Mouse (Mus musculus): Measurements from ENCODE around the gene Npw. TPM values are rescaled to one million over a fixed set of nuclear protein-coding genes. Genes with fewer than 3 reads are reported as not detected.

Gene Npw
- polyA plus RNA-seq, 1 experiment from 2014 or later: not detected

GRCm38 (mm10) chr17:24689251-24690081 lies 31.2 kb upstream of the Npw start, which contains the start of gene Syngr3:
Syngr3 (minus strand) TSS chr17:24689955.
- Histone ChIP-seq H3K9me3 (ENCODE audit: low read length) (no peaks in the 10 kb centered on the region), H3K9ac (replicated peaks) (no peak within 1 kb of the TSS), H3K4me2 (ENCODE audit: low read depth, low read length) (peak within 1 kb of the TSS; percentile 57), H3K27ac (ENCODE audit: low read depth) (no peak within 1 kb of the TSS), H3K27me3 (ENCODE audit: insufficient read depth, low read length) (peaks cover 41% of the 10 kb centered on the region), H3K4me3 (ENCODE audit: low read depth, low read length) (peak within 1 kb of the TSS; percentile 34), H3K4me1 (ENCODE audit: insufficient read depth) (peaks cover 18% of the 10 kb centered on the region), H3K36me3 (replicated peaks; ENCODE audit: insufficient read depth, low read length) (peaks cover 15% of the 10 kb centered on the region; the same call in 1 of the 2 replicates)
- WGBS (ENCODE audit: insufficient replicate concordance): 1% methylated on average over 47 of the region's 55 CpGs
- ATAC-seq (no peak), DNase-seq (no peak)
- TF ChIP-seq EP300 (IDR thresholded peaks at IDR 0.05; ENCODE audit: low read depth) (no peak), CTCF (IDR thresholded peaks at IDR 0.05; ENCODE audit: low read depth) (no peak)

- H3K4me3 ChIP-seq (ENCODE audit: low read depth, low read length): peak overlapping the region; percentile 43
- 0 out of 2 replicates have a peak, but pooled peaks cover 3% of the 10 kb centered on the region for H3K36me3 ChIP-seq (replicated peaks; ENCODE audit: insufficient read depth, low read length)
- ATAC-seq (no peak), DNase-seq (no peak)
- WGBS (ENCODE audit: insufficient replicate concordance): 19% methylated on average over 23 of the region's 23 CpGs
- peak overlapping the region; percentile 75 for H3K4me2 ChIP-seq (ENCODE audit: low read depth, low read length)
- no peak overlapping the region for H3K27ac ChIP-seq (ENCODE audit: low read depth)
- peaks cover 18% of the 10 kb centered on the region for H3K4me1 ChIP-seq (ENCODE audit: insufficient read depth)
- 0 out of 2 replicates have a peak overlapping the region, but pooled peaks have one; percentile 9 for H3K9ac ChIP-seq (replicated peaks)
- TF ChIP-seq CTCF (IDR thresholded peaks at IDR 0.05; ENCODE audit: low read depth): no peak
- no peak for TF ChIP-seq EP300 (IDR thresholded peaks at IDR 0.05; ENCODE audit: low read depth)
- H3K9me3 ChIP-seq (ENCODE audit: low read length): no peaks in the 10 kb centered on the region
- peaks cover 41% of the 10 kb centered on the region for H3K27me3 ChIP-seq (ENCODE audit: insufficient read depth, low read length)
Observed at GRCm38 (mm10) chr17:24687599-24687998, 29.3 kb upstream of the Npw start.

- H3K27me3 ChIP-seq (ENCODE audit: insufficient read depth, low read length): peaks cover 41% of the 10 kb centered on the region
- 3% methylated on average over 24 of the region's 25 CpGs for WGBS (ENCODE audit: insufficient replicate concordance)
- peak; percentile 79 for DNase-seq
Observed at GRCm38 (mm10) chr17:24687146-24687595, 28.9 kb upstream of the Npw start.

GRCm38 (mm10) chr17:24686514-24686913 lies 28.3 kb upstream of the Npw start:
- DNase-seq (peak; percentile 81), ATAC-seq (peak; percentile 72)
- H3K9ac ChIP-seq (replicated peaks): no peak overlapping the region
- no peak for TF ChIP-seq EP300 (IDR thresholded peaks at IDR 0.05; ENCODE audit: low read depth)
- no peak for TF ChIP-seq CTCF (IDR thresholded peaks at IDR 0.05; ENCODE audit: low read depth)
- 0 out of 2 replicates have a peak overlapping the region, but pooled peaks have one; percentile 17 for H3K4me3 ChIP-seq (ENCODE audit: low read depth, low read length)
- H3K4me2 ChIP-seq (ENCODE audit: low read depth, low read length): peak overlapping the region; percentile 58
- no peaks in the 10 kb centered on the region; the same call in 1 of the 2 replicates for H3K36me3 ChIP-seq (replicated peaks; ENCODE audit: insufficient read depth, low read length)
- 31% methylated on average over 16 of the region's 16 CpGs for WGBS (ENCODE audit: insufficient replicate concordance)
- no peaks in the 10 kb centered on the region for H3K9me3 ChIP-seq (ENCODE audit: low read length)
- peaks cover 41% of the 10 kb centered on the region for H3K27me3 ChIP-seq (ENCODE audit: insufficient read depth, low read length)
- peaks cover 18% of the 10 kb centered on the region for H3K4me1 ChIP-seq (ENCODE audit: insufficient read depth)
- H3K27ac ChIP-seq (ENCODE audit: low read depth): no peak overlapping the region

More at GRCm38 (mm10) chr17:24687146-24687595, 28.9 kb upstream of the Npw start:
- peak overlapping the region; percentile 43 for H3K4me3 ChIP-seq (ENCODE audit: low read depth, low read length)
- 0 out of 2 replicates have a peak overlapping the region, but pooled peaks have one; percentile 9 for H3K9ac ChIP-seq (replicated peaks)
- ATAC-seq: peak; percentile 64
- no peaks in the 10 kb centered on the region for H3K36me3 ChIP-seq (replicated peaks; ENCODE audit: insufficient read depth, low read length)
- peak overlapping the region; percentile 75 for H3K4me2 ChIP-seq (ENCODE audit: low read depth, low read length)
- no peaks in the 10 kb centered on the region for H3K9me3 ChIP-seq (ENCODE audit: low read length)
- H3K4me1 ChIP-seq (ENCODE audit: insufficient read depth): peaks cover 18% of the 10 kb centered on the region
- TF ChIP-seq EP300 (IDR thresholded peaks at IDR 0.05; ENCODE audit: low read depth) (no peak), CTCF (IDR thresholded peaks at IDR 0.05; ENCODE audit: low read depth) (no peak)
- H3K27ac ChIP-seq (ENCODE audit: low read depth): no peak overlapping the region

GRCm38 (mm10) chr17:24677500-24678080 lies 19.3 kb upstream of the Npw start:
- H3K27me3 ChIP-seq (ENCODE audit: insufficient read depth, low read length): no peaks in the 10 kb centered on the region
- peaks cover 9% of the 10 kb centered on the region for H3K4me1 ChIP-seq (ENCODE audit: insufficient read depth)
- H3K4me2 ChIP-seq (ENCODE audit: low read depth, low read length): no peak overlapping the region
- TF ChIP-seq CTCF (IDR thresholded peaks at IDR 0.05; ENCODE audit: low read depth): no peak
- no peak for TF ChIP-seq EP300 (IDR thresholded peaks at IDR 0.05; ENCODE audit: low read depth)
- DNase-seq (no peak), ATAC-seq (no peak)
- H3K9me3 ChIP-seq (ENCODE audit: low read length): no peaks in the 10 kb centered on the region
- H3K27ac ChIP-seq (ENCODE audit: low read depth): no peak overlapping the region
- H3K36me3 ChIP-seq (replicated peaks; ENCODE audit: insufficient read depth, low read length): peaks cover 49% of the 10 kb centered on the region
- H3K9ac ChIP-seq (replicated peaks): no peak overlapping the region
- WGBS (ENCODE audit: insufficient replicate concordance): 89% methylated on average over 24 of the region's 24 CpGs
- H3K4me3 ChIP-seq (ENCODE audit: low read depth, low read length): no peak overlapping the region

GRCm38 (mm10) chr17:24676877-24677276 lies 18.6 kb upstream of the Npw start:
- DNase-seq: no peak
- no peak overlapping the region for H3K27ac ChIP-seq (ENCODE audit: low read depth)
- no peaks in the 10 kb centered on the region for H3K9me3 ChIP-seq (ENCODE audit: low read length)
- no peak overlapping the region for H3K4me2 ChIP-seq (ENCODE audit: low read depth, low read length)
- H3K9ac ChIP-seq (replicated peaks): no peak overlapping the region
- H3K27me3 ChIP-seq (ENCODE audit: insufficient read depth, low read length): no peaks in the 10 kb centered on the region
- TF ChIP-seq CTCF (IDR thresholded peaks at IDR 0.05; ENCODE audit: low read depth): no peak
- TF ChIP-seq EP300 (IDR thresholded peaks at IDR 0.05; ENCODE audit: low read depth): no peak
- no peak overlapping the region for H3K4me3 ChIP-seq (ENCODE audit: low read depth, low read length)
- no peak for ATAC-seq
- H3K4me1 ChIP-seq (ENCODE audit: insufficient read depth): peaks cover 16% of the 10 kb centered on the region
- 88% methylated on average over 5 of the region's 5 CpGs for WGBS (ENCODE audit: insufficient replicate concordance)
- H3K36me3 ChIP-seq (replicated peaks; ENCODE audit: insufficient read depth, low read length): peaks cover 49% of the 10 kb centered on the region

All from liver, postnatal 0 days (tissue).